Mouse (Mus musculus) ES-Bruce4 (cell line): ENCODE data around the gene Loxl3. TPM values are rescaled to one million over a fixed set of nuclear protein-coding genes. Genes with fewer than 3 reads are reported as not detected.

Experiments
- H3K27ac ChIP-seq: 2 replicates; pipeline ENCODE4 v1.5.1; 2012; ENCODE audit warnings: low read length, inconsistent platforms; ENCODE audit not compliant: insufficient read depth
- H3K27me3 ChIP-seq: 2 replicates; pipeline ENCODE4 v1.6.1; 2012; ENCODE audit warnings: mild to moderate bottlenecking, low read length, inconsistent platforms; ENCODE audit not compliant: control insufficient read depth, poor library complexity, insufficient read depth, severe bottlenecking
- H3K36me3 ChIP-seq: 2 replicates; pipeline ENCODE4 v1.6.1; 2012; ENCODE audit warnings: inconsistent platforms, mild to moderate bottlenecking, low read length, moderate library complexity; ENCODE audit not compliant: control insufficient read depth, poor library complexity, insufficient read depth, severe bottlenecking
- H3K4me1 ChIP-seq: one replicate; pipeline ENCODE4 v1.8.1; 2011; ENCODE audit warnings: low read length; ENCODE audit not compliant: control insufficient read depth, insufficient read depth
- H3K4me3 ChIP-seq: 2 replicates; pipeline ENCODE4 v1.5.1; 2011; ENCODE audit warnings: low read depth, mild to moderate bottlenecking, low read length
- H3K9ac ChIP-seq: 2 replicates; pipeline ENCODE4 v1.6.1; 2012; ENCODE audit warnings: low read depth, mild to moderate bottlenecking, inconsistent platforms; ENCODE audit not compliant: poor library complexity, severe bottlenecking
- H3K9me3 ChIP-seq: replicated peaks from 2 replicates; pipeline ENCODE4 v1.6.1; 2012; ENCODE audit warnings: mild to moderate bottlenecking, low read length, inconsistent platforms; ENCODE audit not compliant: control insufficient read depth, poor library complexity, insufficient read depth, severe bottlenecking
- CTCF ChIP-seq: IDR thresholded peaks from one replicate; pipeline ENCODE4 v1.8.1; 2011; ENCODE audit warnings: low read depth, low read length
- EP300 ChIP-seq: IDR thresholded peaks from 2 replicates; pipeline ENCODE4 v1.6.1; 2011; ENCODE audit warnings: low read depth, low read length; ENCODE audit not compliant: insufficient read depth
- POLR2A ChIP-seq: IDR thresholded peaks from one replicate; pipeline ENCODE4 v1.8.1; 2011; ENCODE audit warnings: low read length; ENCODE audit not compliant: insufficient read depth
- polyA plus RNA-seq: library from polyadenylated mRNA; stranded (reverse); fragments of >200 nt; gene quantifications from 2 replicates; pipeline ENCODE4 v1.2.4, GENCODE M21; 2011; ENCODE audit warnings: low read depth; ENCODE audit not compliant: missing spikeins, insufficient read depth, insufficient read length

Loxl3 gene
- polyA plus RNA-seq, 1 experiment, result 2.2 TPM

- Histone ChIP-seq H3K36me3 (no peaks in the 10 kb centered on the region), H3K9me3 (no peaks in the 10 kb centered on the region), H3K27me3 (no peaks in the 10 kb centered on the region), H3K9ac (peak overlapping the region; percentile 40; the same call in 1 of the 2 replicates), H3K4me1 (no peaks in the 10 kb centered on the region), H3K4me3 (peak overlapping the region; percentile 39), H3K27ac (no peak overlapping the region)
- TF ChIP-seq EP300 (no peak), POLR2A (no peak), CTCF (no peak)
Observed at GRCm38 (mm10) chr6:83087926-83088260, 53.9 kb downstream of the Loxl3 start.

GRCm38 (mm10) chr6:83092416-83093127 lies 58.6 kb downstream of the Loxl3 start:
- H3K4me1 ChIP-seq, result no peaks in the 10 kb centered on the region
- H3K4me3 ChIP-seq, result no peak overlapping the region
- H3K9ac ChIP-seq, result no peak overlapping the region
- no peak overlapping the region for H3K27ac ChIP-seq
- no peaks in the 10 kb centered on the region for H3K9me3 ChIP-seq
- TF ChIP-seq CTCF (no peak), POLR2A (no peak), EP300 (no peak)
- H3K27me3 ChIP-seq, result no peaks in the 10 kb centered on the region
- no peaks in the 10 kb centered on the region for H3K36me3 ChIP-seq

DNA sequence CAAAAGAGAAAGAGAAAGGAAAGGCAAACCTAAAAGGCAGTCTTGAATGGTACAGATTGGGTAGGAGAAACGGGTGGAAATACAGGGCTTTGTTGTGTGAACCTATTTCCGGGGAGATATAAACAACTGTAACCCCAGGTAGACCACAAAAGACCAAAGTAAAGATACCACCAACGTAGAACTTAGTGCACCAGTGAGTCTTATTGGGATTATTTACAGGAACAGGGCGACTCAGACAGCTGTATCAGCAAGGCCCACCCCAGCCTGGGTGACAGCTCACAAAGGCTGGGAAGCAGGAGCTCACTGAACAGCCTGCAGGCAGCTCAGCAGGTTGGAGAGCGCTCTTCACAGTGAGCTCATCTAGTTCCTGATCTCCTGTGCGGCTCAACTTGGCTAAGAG lies 62.0 kb downstream of the Loxl3 start:
- no peak overlapping the region for H3K9ac ChIP-seq
- H3K27ac ChIP-seq, result no peak overlapping the region
- H3K9me3 ChIP-seq, result no peaks in the 10 kb centered on the region
- no peak for TF ChIP-seq CTCF
- TF ChIP-seq EP300, result no peak
- no peak for TF ChIP-seq POLR2A
- no peaks in the 10 kb centered on the region for H3K4me1 ChIP-seq
- H3K4me3 ChIP-seq, result no peak overlapping the region
- H3K27me3 ChIP-seq, result no peaks in the 10 kb centered on the region
- no peaks in the 10 kb centered on the region for H3K36me3 ChIP-seq

DNA sequence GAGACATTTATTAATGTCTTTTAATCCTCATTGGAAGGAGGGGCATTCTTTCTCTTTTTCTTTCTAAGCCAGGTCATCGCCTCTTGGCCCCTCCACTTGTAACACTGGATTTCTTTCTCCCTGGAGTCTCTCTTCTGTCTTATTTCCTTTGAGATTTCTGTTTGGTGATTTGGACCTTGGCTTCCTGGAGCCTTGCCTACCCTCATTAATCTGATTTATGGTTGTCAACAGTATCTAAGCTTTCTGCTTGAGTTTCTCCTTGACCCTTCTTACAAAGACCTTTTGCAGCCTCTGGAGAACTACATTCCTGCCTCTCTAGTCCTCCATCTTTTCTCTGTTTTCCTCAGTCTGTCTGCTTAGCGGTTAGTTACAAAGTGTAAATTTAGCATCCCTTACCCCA lies 64.4 kb downstream of the Loxl3 start:
- TF ChIP-seq POLR2A (no peak), EP300 (no peak), CTCF (no peak)

DNA sequence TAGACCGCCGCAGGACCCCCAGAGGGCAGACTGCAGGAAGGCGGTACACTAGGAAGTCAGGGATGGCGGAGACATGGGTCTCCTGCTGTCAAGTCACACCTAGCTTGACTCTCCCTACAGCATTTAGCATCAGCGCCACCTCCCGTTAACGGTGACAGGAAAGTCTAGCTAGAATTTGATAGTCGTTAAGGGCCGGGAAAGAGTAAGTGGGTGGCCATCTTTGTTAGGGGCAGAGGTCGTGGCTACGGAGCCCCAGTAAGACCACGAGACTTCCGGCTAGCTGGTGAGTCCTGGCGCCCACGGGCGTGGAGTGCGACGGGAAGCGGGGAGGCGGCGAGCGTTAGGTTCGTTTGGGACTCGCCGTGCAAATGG lies 67.3 kb downstream of the Loxl3 start, which contains the start of the genes Ccdc142 and Gm42688:
Gene Ccdc142 (plus strand): TSS at position 286 of the 372 bp plus-strand sequence.
Gene Gm42688 (plus strand): TSS at position 302 of the 372 bp plus-strand sequence.
- Histone ChIP-seq H3K27me3 (no peaks in the 10 kb centered on the region), H3K27ac (no peak within 1 kb of the TSS), H3K36me3 (no peaks in the 10 kb centered on the region), H3K9ac (peak within 1 kb of the TSS; percentile 42), H3K9me3 (no peaks in the 10 kb centered on the region), H3K4me1 (no peaks in the 10 kb centered on the region), H3K4me3 (peak within 1 kb of the TSS; percentile 87)
- peak; percentile 46 for TF ChIP-seq CTCF
- no peak for TF ChIP-seq POLR2A
- no peak for TF ChIP-seq EP300

More for the DNA sequence above, 64.4 kb downstream of the Loxl3 start:
- Histone ChIP-seq H3K27ac (no peak overlapping the region), H3K4me3 (no peak overlapping the region), H3K9me3 (no peaks in the 10 kb centered on the region), H3K27me3 (no peaks in the 10 kb centered on the region), H3K4me1 (no peaks in the 10 kb centered on the region), H3K36me3 (no peaks in the 10 kb centered on the region), H3K9ac (no peak overlapping the region)

DNA sequence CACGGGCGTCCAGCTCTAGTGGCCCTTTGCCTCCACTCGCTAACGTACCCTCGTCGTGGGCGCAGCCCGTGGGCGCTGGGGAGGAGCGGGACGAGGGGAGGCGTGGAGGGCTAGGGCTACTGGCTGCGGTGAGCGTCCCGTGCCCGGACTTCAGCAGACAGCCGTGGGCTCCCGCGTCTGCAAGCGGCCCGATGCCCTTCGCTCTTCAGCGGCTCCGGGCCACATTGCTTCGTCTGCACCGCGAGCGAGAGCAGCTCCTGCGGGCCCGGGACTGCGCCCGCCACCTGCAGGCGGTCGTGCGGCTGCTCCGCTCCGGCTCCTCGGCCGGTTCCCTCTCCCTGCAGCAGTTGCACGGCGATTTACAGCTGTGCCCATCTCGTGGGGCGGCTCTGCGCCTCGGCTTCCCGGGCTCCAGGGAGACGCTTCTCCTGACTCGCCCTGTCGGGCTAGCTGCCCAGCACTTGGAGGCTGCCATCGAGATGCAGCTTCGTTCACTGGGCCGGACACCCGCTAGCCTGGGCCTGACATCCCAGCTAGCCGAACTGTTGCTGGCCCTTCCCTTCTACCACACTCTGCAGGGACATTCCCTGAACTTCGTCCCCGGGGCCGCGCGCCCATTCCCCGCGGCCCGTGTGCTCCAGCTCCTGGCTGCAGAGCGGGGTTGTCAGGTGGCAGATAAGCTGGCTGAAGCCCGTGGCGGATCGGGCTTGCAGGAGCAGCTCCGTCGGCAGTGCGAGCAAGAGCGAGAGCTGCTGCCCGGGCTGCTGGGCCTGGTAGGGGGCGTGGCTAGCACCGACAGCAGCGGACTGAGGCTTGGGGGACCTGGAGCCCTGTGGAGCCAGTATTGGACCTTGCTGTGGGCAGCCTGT lies 67.9 kb downstream of the Loxl3 start:
- H3K27ac ChIP-seq, result no peak overlapping the region
- H3K4me1 ChIP-seq, result no peaks in the 10 kb centered on the region
- H3K9ac ChIP-seq, result peak overlapping the region; percentile 42
- no peaks in the 10 kb centered on the region for H3K9me3 ChIP-seq
- TF ChIP-seq CTCF (peak; percentile 9), EP300 (no peak)
- H3K27me3 ChIP-seq, result no peaks in the 10 kb centered on the region
- peak overlapping the region; percentile 87 for H3K4me3 ChIP-seq
- H3K36me3 ChIP-seq, result no peaks in the 10 kb centered on the region

Other genes starting within 250 kb of the Loxl3 start
- 1.2 and 1.9 TPM in 2 replicates for gene Sema4f, start 94.4 kb upstream of the Loxl3 start, polyA plus RNA-seq
- 2.2 and 2.3 TPM in 2 replicates for gene M1ap, start 87.3 kb upstream of the Loxl3 start, polyA plus RNA-seq
- 4.7 and 4.8 TPM in 2 replicates for gene Dok1, start 702 bp upstream of the Loxl3 start, polyA plus RNA-seq
- 42.4 and 44.3 TPM in 2 replicates for gene Aup1, start 20.3 kb downstream of the Loxl3 start, polyA plus RNA-seq
- gene Htra2, start 21.1 kb downstream of the Loxl3 start, polyA plus RNA-seq, result 36.8 and 37.4 TPM in 2 replicates
- 2.9 and 3.7 TPM in 2 replicates for gene Dqx1, start 23.7 kb downstream of the Loxl3 start, polyA plus RNA-seq
- not detected in 2 replicates for gene Tlx2, start 36.1 kb downstream of the Loxl3 start, polyA plus RNA-seq
- 14.7 and 21.3 TPM in 2 replicates for gene Pcgf1, start 43.7 kb downstream of the Loxl3 start, polyA plus RNA-seq
- not detected in 2 replicates for gene Lbx2, start 52.2 kb downstream of the Loxl3 start, polyA plus RNA-seq
- not detected in 2 replicates for gene Ccdc142, start 67.4 kb downstream of the Loxl3 start, polyA plus RNA-seq
- 0.45 and 1.2 TPM in 2 replicates for gene Gm42688, start 67.4 kb downstream of the Loxl3 start, polyA plus RNA-seq
- 29.5 and 36.4 TPM in 2 replicates for gene Mrpl53, start 74.9 kb downstream of the Loxl3 start, polyA plus RNA-seq
- 23.3 and 25.4 TPM in 2 replicates for gene Mogs, start 81.3 kb downstream of the Loxl3 start, polyA plus RNA-seq
- gene Wbp1, start 87.4 kb downstream of the Loxl3 start, polyA plus RNA-seq, result 26.7 and 32.4 TPM in 2 replicates
- gene Ino80b, start 91.3 kb downstream of the Loxl3 start, polyA plus RNA-seq, result 9.0 and 11.6 TPM in 2 replicates
- 10.4 and 10.5 TPM in 2 replicates for gene Rtkn, start 101.3 kb downstream of the Loxl3 start, polyA plus RNA-seq
- 7.3 and 7.9 TPM in 2 replicates for gene Wdr54, start 122.2 kb downstream of the Loxl3 start, polyA plus RNA-seq
- gene 1700003E16Rik, start 122.2 kb downstream of the Loxl3 start, polyA plus RNA-seq, result not detected in 2 replicates
- gene Dctn1, start 131.7 kb downstream of the Loxl3 start, polyA plus RNA-seq, result 41.5 and 52.4 TPM in 2 replicates
- 2.1 and 3.8 TPM in 2 replicates for gene Slc4a5, start 185.7 kb downstream of the Loxl3 start, polyA plus RNA-seq